Comparison of ENCODE assay signal across 14 mouse cellular contexts in genomic region chr7:124917606-124918120, GRCm38 (mm10).
A peak's percentile ranks its signal among the peaks of the same experiment; 100 is the strongest.
DNase-seq lines count a peak whose midpoint lies in the region; ATAC-seq lines count a peak whose summit lies in the region.
"Had no signal": no experiment of that assay in that cellular context is flagged by ENCODE, and none has a peak within 500 bp of the region (broad histone marks: within the 10 kb centered on the region; RNA-seq: fewer than 3 reads in every experiment).

No protein-coding gene starts in this region.

- no peak overlapping the region for H3K9ac ChIP-seq in kidney, embryonic 16.5 days (replicated peaks; ENCODE audit: low read length)
- H3K9ac ChIP-seq: embryonic facial prominence, embryonic 15.5 days; heart, embryonic 12.5 days; liver, embryonic 14.5 days had no signal

- H3K27ac ChIP-seq in kidney, embryonic 16.5 days (ENCODE audit: low read length) = no peak overlapping the region
- H3K27ac ChIP-seq: embryonic facial prominence, embryonic 15.5 days; left cerebral cortex, adult 2 months; liver, embryonic 14.5 days had no signal

- H3K36me3 ChIP-seq in kidney, embryonic 16.5 days (ENCODE audit: insufficient read depth, low read length) = no peaks in the 10 kb centered on the region
- H3K36me3 ChIP-seq: embryonic facial prominence, embryonic 15.5 days; heart, embryonic 12.5 days had no signal

- H3K4me3 ChIP-seq in kidney, embryonic 16.5 days (ENCODE audit: low read length) = no peak overlapping the region
- H3K4me3 ChIP-seq: embryonic facial prominence, embryonic 15.5 days; heart, embryonic 12.5 days; left cerebral cortex, adult 2 months had no signal

- DNase-seq in embryo, embryonic 11.5 days (ENCODE audit: low read depth, low spot score) = peak; percentile 34
- no peak for DNase-seq in embryo, embryonic 10 days (ENCODE audit: low spot score)
- peak; percentile 31 for DNase-seq in kidney, adult 11 months
- peak; percentile 46 for DNase-seq in testis, postnatal 10 days (ENCODE audit: low spot score)
- no peak for DNase-seq in testis, postnatal 14 days (ENCODE audit: low spot score)
- DNase-seq in right cerebral cortex, postnatal 36 days (ENCODE audit: low spot score in 2 of 2) = no peak
- no peak for DNase-seq in thymus, postnatal 10 days (ENCODE audit: low spot score in 2 of 2)
- DNase-seq: adrenal gland, postnatal 25 days had no signal

- no peak overlapping the region for H3K4me2 ChIP-seq in kidney, embryonic 16.5 days (replicated peaks; ENCODE audit: low read depth, low read length)
- H3K4me2 ChIP-seq: embryonic facial prominence, embryonic 15.5 days; heart, embryonic 12.5 days had no signal

- 28% methylated on average over 5 of the region's 5 CpGs for WGBS in kidney, embryonic 16.5 days

- H3K27me3 ChIP-seq in kidney, embryonic 16.5 days (ENCODE audit: insufficient read depth, low read length) = no peaks in the 10 kb centered on the region
- H3K27me3 ChIP-seq: embryonic facial prominence, embryonic 15.5 days; heart, embryonic 12.5 days had no signal

- no peaks in the 10 kb centered on the region for H3K9me3 ChIP-seq in kidney, embryonic 16.5 days (ENCODE audit: low read length)
- H3K9me3 ChIP-seq: embryonic facial prominence, embryonic 15.5 days; heart, embryonic 12.5 days had no signal

- ATAC-seq in kidney, embryonic 16.5 days (ENCODE audit: low FRiP score, low TSS enrichment) = no peak
- ATAC-seq: midbrain, embryonic 16.5 days had no signal

- H3K4me1 ChIP-seq in kidney, embryonic 16.5 days (ENCODE audit: insufficient read depth, low read length) = no peaks in the 10 kb centered on the region
- H3K4me1 ChIP-seq: embryonic facial prominence, embryonic 15.5 days had no signal

Comparison
In these comparisons a context has a peak if more than half of its experiments do, and no peak if none do; other contexts are left out.
1. DNase-seq: peak in embryo, embryonic 11.5 days (single experiment), kidney, adult 11 months (single experiment) and testis, postnatal 10 days (single experiment); none in embryo, embryonic 10 days (single experiment), testis, postnatal 14 days (single experiment), right cerebral cortex, postnatal 36 days (0 of 2) and thymus, postnatal 10 days (0 of 2).